Mouse (Mus musculus) right cerebral cortex, postnatal 36 days (tissue): Measurements from ENCODE around the gene Olfr1416.
"Not testable (repeated sequence)": the region's sequence is repeated elsewhere in the genome, so short reads cannot be mapped to it uniquely, and the experiment has no call there.

Source experiments
- DNase-seq, 2 experiments: peaks; one replicate each; pipeline ENCODE4 v3.0.0; 2022; ENCODE audit warnings: low spot score in 2 of 2, mixed read lengths in 1 of 2

Gene Olfr1416

DNA sequence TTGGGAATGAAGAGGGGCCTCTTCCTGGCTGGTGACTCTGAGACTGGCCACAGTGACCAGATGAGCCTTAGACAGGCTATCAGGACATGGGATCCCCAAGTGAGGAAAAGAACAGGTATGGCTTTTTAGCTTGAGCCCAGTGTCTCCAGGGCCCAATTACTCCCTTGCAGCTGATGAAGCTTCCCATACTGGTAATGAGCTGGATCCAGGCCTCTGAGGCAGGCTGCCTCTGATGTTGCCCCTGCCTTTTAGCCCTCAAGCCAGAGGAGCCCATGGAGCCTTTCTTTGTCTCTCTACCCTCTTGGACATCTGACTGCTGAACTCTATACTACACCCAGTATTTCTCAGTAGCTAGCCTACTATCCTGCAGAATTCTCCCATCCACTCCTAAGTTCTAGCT is at the start of gene Olfr1416:
TSS of gene Olfr1416 (minus strand) at position 101 of the 400 bp plus-strand sequence.
- no peak for DNase-seq

DNA sequence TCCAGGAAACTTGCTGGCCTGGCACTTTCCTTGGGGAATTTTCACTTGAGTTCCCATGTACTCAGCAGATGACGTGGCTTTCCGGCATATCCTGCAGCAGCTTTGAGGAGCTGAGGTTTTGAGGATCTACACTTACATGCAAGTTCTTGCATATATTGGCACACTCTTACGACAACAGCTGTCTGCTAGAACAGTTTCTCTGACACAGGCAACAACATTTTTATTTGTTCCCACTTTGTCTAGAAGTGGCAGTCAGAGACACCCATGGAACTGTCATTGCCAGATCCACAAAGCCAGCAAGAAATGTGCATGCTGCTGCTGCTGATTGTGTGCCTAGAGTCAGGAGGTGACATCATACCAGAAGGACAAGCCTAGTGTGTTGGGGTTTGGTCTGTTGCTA is 38.9 kb upstream of the Olfr1416 start:
- DNase-seq: no peak

GRCm38 (mm10) chr1:92521376-92521775 is 36.5 kb upstream of the Olfr1416 start:
- DNase-seq: no peak

GRCm38 (mm10) chr1:92519046-92519445 is 34.1 kb upstream of the Olfr1416 start:
- peak; percentile 56 to 75 for DNase-seq

DNA sequence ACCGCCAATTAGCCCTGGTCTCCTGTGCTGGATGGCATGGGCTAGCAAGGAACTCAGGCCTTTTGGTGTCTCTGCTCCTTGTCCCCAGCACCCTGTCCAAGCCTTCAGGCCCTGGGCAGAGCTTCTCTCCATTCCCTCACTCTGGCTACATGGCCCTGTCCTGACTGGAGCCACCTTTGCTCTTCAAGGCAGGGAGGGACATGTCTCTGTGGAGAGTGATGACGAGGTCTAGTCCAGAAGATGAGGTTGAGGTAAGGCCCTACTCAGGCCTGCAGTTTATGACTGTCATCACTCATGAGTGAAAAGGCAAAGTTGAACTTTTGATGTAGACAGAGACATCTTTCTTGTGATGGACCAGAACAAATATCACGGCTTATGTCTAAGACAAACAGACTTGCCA is 33.6 kb upstream of the Olfr1416 start, which contains the start of gene Olfr1414:
TSS of gene Olfr1414 (minus strand) at position 101 of the 400 bp plus-strand sequence.
- no peak for DNase-seq

GRCm38 (mm10) chr1:92515390-92515789 is 30.5 kb upstream of the Olfr1416 start:
- no peak for DNase-seq

DNA sequence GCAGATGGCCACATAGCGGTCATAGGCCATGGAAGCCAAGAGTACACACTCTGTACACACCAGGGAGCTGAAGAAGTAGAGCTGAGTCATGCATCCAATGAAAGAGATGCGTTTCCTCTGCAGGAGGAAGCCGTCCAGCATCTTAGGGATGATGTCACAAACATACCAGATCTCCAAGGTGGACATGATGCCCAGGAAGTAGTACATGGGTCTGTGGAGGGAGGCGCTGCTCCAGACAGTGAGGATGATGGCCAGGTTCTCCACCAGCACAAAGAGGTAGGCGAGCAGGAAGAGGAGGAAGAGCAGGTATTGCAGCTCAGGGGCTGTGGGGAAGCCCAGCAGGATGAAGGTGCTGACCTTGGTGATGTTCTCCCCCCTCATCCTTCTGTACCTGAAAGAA is 26.7 kb upstream of the Olfr1416 start:
- not testable (repeated sequence) for DNase-seq

DNA sequence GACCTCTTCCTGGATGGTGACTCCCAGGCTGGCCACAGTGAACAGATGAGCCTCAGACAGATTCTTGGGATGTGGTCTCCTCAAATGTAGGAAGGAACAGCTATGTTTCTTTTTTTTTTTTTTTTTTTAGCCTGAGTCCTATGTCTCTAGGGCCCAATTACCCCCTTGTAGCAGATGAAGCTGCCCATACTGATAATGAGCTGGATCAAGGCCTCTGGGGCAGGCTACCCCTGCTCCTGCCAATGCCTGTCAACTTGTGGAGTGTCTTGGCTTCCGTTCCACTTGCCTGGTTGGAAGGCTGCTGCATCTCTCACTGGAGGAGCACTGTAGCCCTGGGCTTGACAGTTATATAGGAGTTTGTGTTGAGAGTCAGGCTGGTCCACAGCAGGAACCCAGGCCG is 11.1 kb upstream of the Olfr1416 start, which contains the start of gene Olfr1415:
TSS of gene Olfr1415 (minus strand) at position 101 of the 400 bp plus-strand sequence.
- no peak for DNase-seq

DNA sequence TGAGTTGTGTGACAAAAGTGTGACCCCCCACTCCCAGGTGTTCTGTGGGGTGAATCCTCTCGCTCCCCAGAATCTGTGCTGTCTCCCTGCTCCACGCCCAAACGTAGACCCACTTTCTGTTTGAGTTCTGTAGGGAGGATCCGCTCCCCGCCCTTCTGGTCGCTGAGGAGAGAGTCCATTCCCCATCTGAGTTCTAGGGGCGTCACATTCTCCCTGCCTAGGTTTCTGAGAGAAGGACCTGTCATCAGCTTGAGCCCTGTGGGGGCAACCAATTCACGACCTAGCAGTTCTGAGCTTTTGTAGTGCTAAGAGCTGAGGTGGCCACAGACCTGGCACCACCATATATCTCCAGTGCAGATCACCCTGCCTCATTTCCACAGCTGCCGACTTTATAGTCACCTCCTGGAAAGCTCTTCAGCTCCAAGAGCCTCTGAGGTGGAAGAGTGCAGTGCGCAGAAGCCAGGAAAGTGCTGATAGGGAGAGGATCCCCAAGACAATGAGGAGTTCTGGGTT is 10.8 kb downstream of the Olfr1416 start:
- DNase-seq: no peak

DNA sequence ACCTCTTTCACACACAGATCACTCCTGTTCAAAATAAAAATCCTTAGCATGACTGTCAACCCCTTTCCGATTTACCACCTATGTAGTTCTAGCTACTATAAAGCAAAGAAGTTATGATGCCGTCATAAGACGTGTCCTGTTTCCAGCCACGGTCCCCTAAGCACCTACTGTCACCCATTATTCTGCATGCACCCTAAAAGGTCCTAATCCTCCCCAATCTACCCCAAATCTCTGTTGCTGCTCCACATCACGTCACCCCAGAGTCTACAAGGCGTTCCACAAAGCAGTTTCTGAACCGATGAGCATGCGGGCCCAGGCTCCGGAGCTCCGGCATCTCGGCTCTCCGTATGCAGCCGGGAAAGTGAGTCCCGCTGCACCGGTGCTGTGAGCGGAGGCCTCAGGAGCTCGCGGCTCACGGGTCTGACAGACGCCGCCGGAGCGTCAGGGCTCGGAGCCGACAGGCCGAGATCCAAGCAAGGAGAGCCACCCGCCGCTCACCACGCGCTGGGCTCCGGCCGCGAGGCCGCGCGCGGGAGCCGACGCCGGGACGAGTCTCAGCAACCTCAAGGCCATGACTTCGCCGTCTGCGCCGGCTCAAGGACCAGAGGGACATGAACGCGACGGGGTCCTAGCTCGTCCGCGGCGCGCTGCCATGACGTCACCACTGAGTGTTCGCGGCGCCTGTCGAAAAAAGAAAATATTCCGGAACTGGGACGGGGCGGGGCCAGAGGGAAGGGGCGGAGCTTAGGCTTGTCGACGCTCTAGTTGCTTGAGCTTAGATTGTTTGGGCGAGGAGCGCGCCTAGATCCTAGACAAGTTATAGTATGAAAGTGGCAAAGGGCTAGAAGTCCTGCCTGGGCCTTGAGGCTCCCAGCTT is 11.5 kb downstream of the Olfr1416 start, which contains the start of gene Ndufa10:
TSS of gene Ndufa10 (minus strand) at position 696 of the 877 bp plus-strand sequence.
- DNase-seq: peak; percentile 80 to 88

DNA sequence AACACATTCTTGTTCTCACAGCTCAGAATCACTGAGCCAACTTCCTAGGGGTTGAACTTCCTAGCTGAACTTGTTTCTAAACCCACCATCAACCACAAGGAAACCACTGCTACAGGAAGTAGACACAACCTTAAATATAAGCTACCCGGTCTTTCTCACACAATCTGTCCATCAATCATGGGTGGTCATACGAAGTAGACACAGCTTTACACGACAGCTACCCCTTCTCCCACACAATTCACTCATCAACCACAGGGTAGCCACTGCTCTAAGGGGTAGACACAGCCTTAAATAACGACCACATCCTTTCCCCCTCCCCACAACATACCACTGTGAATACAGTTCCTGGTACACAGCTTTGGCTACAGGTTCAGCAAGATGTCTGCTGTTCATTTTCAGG is 16.0 kb downstream of the Olfr1416 start:
- DNase-seq: no peak

DNA sequence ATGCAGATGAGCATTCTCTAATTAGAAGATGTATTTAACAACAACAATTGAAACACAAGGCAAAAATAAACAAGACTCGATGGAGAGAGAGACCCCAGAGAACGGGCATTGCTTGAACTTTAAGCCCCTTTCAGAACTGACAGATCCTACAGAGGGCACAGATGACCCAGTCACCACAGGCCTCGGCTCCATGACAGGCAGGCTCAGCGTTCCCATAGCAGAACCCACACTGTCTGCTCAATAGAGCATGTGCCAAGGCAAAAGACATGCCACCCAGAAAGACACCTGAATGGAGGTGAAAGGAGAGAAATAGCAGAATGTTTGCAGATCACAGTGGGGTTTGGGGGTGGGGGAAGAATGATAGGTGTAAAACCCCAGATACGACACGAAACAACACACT is 26.5 kb downstream of the Olfr1416 start:
- no peak for DNase-seq

GRCm38 (mm10) chr1:92457758-92458157 is 27.2 kb downstream of the Olfr1416 start:
- no peak for DNase-seq

- DNase-seq: no peak
Measured at GRCm38 (mm10) chr1:92453751-92454445, 31.0 kb downstream of the Olfr1416 start.

GRCm38 (mm10) chr1:92448293-92448692 is 36.6 kb downstream of the Olfr1416 start:
- no peak for DNase-seq

DNA sequence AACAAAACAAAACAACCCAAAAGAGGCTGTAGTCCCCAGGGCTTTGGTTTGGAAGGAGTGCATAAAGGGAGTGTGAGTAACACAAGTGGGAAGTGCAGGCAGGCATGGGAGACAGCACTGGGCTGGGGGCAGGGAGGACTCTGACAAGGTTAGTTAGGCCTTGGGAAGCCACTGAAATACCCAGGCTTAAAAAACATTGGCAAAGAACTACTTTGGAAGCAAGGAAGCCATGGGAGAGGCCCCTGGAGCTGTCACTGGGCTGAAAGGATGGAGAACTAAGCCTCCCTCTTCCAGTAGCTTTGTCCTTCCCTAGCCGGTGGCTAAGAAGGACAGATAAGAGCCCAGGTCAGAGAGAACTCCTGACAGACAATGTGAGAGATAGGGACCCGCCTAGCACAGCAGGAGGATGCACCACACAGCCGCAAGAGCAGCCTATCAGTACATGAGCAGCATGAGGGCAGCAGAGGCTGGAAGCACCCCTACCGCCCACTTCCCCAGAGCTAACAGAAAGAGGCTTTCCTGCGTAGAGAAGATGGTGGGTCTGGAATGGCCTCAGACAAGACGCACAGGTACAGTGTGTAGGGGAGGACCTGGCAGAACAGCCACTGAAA is 43.4 kb downstream of the Olfr1416 start:
- DNase-seq: no peak

- DNase-seq: no peak
Measured at GRCm38 (mm10) chr1:92440066-92440750, 44.7 kb downstream of the Olfr1416 start.

- DNase-seq: peak; percentile 43 to 59
Measured at GRCm38 (mm10) chr1:92437678-92438271, 47.1 kb downstream of the Olfr1416 start.

- DNase-seq: no peak
Measured at GRCm38 (mm10) chr1:92436831-92437321, 48.0 kb downstream of the Olfr1416 start.

DNA sequence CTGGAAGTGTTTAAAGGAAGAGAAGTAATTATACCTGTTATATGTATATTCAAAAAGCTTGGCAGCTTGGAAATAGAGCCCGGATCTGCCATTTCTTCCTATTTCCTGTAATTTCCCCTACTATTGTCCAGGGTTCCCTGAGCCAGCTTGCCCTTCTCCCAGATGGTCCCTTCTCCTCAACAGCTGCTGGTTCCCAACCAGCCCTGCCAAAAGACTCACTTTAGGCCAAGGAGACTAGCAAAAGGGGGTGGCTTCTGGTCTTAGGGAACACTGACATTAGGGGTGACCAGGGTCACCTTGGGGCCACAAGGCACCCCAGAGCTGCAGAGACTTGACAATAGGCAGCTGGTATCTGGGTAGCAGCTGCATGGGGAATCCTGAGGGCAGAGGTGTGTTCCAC is 49.9 kb downstream of the Olfr1416 start:
- no peak for DNase-seq

DNA sequence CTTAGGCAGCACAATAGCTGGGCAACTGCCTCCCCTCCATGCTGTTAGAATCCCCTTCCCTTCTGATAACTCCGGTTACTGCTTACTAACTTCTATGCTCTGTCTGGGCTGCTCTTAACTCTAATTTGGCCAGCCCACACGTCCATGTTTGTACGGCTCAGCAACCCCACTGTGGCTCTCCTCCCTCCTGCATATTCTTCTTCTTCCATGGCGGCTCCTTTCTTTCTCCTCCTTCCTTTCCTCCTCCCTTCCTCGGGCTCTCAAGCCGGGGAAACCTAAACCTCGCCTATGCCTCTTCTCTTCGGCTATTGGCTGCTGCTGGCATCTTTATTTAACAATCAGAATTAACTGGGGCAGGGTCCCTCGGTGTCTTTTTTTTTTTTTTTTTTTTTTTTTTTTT is 52.1 kb downstream of the Olfr1416 start:
- DNase-seq: no peak
